Mouse (Mus musculus) skeletal muscle tissue, adult 2 months (tissue): ENCODE data around the gene Haus5.
A peak's percentile ranks its signal among the peaks of the same experiment; 100 is the strongest.

ENCODE experiments used
- DNase-seq: peaks from one replicate; pipeline ENCODE4 v3.0.0-alpha.2; 2012; ENCODE audit warnings: low read depth, low spot score

Haus5 gene

DNA sequence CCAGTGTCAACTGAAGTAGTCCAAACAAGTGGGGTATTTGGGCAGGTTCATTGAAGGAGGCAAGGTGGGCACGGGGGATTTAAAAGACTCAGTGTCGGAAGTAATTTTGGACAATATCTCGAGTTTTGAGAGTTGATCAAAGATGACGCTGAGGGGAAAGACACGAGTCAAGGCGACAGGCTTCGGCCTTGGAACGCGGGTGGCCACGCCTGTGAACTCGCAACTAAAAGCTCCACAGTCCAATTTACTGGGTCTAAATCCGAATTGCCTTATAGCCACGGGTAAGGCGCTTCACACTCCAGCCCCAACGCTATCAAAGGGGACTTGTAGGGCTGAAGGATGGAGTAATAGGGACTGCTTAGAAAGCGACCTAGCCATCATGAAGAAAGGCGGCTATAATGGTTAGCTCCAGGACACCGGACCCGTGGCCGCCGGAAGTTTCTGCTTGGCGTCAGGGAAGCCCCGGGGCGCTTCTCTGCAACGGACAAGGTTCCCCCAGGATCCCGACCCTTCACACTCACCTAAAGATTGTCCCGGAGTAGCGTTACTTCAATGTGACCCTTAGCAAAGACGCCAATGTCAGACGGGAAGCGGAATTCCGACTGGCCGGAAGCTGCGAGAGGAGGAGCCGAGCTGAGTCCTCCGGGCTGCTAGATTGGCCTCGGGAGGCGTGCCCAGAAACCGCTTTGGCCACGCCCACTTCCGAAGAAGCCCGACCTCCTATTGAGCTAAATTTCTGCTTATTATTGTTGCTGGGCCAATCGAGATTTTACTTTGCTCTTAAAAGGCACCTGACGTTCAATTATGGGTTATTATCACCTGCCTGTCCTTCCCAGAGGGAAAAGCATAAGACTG lies 39.0 kb downstream of the Haus5 start, which contains the start of gene Cox6b1:
Cox6b1 (minus strand) TSS at position 622 of the 855 bp plus-strand sequence.
- DNase-seq, result peak; percentile 94

GRCm38 (mm10) chr7:30619202-30619601 lies 45.6 kb downstream of the Haus5 start:
- DNase-seq, result no peak

DNA sequence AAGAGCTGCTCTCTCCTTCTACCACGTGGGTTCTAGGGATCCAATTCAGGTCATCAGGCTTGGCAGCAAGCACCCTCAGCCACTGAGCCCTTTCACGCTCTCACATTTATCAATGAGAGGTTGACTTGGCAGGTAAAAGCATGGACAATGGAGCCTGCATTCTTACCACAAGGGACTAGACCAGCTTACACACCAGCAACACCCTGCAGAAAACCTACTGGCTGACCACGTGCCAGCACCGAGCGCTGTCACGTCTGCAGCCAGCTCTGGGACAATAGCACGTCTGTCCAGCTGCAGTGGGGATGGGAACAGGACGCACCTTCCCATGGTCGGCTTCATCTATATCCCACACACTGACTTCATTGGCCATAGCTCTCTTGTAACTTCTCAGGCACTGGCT lies 46.1 kb downstream of the Haus5 start:
- DNase-seq, result no peak

- DNase-seq, result no peak
Observed at GRCm38 (mm10) chr7:30615049-30615760, 49.6 kb downstream of the Haus5 start.

DNA sequence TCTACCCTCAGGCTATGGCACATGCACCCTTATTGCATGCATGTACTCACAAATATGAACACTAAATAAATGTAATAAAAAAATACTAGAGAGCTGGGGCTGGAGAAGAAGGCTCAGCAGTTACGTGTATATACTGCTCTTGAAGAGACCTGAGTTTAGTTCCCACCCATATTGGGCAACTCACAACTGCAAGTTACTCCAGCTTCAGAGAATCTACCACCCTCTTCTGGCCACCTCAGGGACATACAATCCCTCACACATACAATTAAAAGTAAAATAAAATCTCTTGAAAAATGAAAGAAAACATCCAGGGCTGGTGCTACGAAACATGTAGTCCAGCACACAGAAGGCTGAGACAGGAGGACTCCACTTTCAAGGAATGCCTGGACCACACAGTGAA lies 50.3 kb downstream of the Haus5 start:
- no peak for DNase-seq

DNA sequence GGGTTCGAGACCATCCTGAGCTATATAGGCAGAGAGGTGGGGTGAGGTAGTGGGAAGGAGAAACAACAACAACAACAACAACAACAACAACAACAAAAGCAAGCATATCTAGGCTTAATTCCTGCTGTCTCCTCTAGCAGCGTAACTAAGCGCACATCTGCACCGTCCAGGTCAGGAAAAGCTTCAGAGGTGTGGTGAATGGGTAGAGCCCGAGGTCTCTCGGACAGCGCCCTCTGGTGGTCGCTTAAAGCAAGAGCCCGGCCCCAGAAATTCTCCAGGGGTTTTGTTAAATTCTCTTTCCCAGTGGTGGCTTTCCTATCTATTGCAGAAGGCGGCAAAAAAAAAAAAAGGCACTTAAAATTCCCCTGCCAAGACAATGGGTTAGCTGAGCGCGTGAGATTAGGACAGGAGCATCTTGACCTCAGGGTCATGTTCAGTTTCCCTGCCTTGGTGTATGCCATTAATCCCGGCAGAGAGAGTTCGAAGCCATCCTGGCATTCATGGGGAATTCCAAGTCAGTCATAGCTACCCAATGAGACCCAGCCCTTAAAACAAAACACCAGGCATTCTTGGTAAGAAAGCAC lies 51.2 kb downstream of the Haus5 start:
- DNase-seq, result peak; percentile 28

DNA sequence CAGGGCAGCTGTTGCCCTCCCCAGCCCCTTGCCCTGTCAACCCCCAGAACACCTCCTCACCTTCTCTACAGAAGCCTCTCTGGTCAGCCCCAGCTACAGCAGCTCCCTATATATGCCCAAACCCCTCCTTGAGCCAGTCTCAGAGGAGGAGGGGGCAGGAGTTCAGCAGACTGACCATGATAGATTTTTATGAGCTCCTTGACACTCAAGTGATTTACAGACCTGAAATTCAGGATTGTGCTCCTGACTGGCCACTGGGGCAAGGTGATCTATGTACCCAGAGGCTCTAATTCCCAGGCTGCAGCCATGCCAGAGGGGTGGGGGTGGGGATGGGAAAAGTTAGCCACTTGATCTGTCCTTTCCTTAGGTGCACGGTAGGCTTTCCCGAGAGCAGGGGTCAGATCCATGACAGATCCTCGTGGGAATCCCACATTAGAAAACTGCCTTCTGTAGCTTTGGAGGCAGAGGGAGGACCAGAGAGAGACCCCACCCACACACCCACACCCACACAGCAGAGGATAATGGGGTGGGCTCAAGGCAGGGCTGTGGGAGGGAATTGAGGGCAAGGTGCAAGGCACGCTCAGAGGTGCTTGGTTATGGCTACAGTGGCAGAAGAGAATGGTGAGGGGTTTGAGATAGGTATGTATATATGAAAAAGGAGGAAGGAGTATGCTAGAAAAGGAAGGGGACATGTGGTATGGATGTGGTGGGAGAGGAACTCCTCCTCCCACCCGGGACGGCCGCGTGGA lies 52.0 kb downstream of the Haus5 start, which contains the start of gene Upk1a:
Upk1a (minus strand) TSS at position 194 of the 749 bp plus-strand sequence.
- DNase-seq, result no peak

DNA sequence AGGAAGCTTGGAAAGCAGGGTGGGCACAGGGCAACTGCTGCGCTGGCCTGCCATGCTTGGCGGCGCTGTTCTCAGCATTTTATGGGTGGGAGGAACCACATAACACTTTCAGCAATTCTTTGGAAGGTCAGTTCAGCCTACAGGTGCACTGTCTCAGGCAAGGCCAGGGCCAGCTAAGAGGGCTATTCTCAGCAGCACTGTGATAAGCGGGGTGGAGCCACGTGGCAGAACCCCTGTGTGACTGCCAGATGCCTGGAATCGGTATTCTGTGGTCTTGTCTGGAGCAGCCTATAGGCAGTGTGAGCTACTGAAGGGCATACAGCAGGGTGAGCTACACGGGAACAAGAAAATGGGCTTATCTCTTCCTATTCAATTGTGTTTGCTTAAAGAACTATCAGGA lies 54.8 kb downstream of the Haus5 start:
- DNase-seq, result no peak

- no peak for DNase-seq
Observed at GRCm38 (mm10) chr7:30608476-30608875, 56.3 kb downstream of the Haus5 start.

DNA sequence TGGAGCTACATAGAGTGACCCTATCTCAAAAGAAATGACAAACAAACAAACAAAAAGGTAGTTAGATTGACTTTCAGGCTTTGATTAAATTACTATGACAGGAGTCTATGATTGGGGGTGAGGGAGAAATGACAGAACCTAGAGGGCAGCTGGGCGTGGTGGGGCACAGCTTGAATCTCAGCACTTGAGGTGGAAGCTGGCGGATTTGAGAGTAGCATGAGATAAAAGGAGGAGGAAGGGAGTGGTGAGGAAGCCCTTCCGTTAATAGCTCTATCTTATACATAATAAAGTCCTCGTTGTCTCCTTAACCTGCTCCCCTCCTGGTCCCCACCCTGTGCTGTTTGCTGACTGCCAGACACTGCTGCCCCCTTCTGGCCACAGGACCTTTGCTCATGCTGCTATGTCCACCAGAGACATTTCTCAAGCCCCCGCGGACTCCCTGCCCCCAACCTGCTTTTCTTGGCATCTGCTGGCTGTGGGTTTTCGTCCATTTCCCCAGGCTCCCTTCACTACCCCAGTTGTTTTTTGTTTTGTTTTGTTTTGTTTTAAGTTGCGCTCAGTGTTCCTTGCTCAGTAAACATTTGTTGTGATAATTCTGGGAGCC lies 57.0 kb downstream of the Haus5 start:
- no peak for DNase-seq

GRCm38 (mm10) chr7:30604944-30605343 lies 59.9 kb downstream of the Haus5 start:
- DNase-seq, result no peak

DNA sequence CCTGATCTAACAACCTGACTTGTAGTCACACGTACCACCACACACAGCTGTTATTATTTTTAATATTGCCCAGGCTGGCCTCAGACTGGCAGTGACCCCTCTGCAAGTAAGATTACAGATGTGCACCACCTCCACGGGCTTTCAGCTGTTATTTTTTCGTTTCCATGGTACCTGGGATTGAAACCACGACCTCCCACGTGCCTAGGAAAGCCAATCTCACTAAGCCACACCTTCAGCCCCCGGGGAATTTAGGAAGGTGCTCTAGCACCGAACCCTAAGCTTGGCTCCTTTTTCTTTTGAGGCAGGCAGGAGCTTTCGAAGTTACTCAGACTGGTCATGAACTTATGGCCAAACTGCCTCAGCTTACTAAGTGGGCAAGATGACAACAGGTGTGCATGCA lies 60.4 kb downstream of the Haus5 start:
- DNase-seq, result no peak
